Mouse (Mus musculus) urinary bladder, postnatal 36 days (tissue): ENCODE results near the gene Akt2.

Experiments used
- DNase-seq, 2 experiments: peaks; one replicate each; pipeline ENCODE4 v3.0.0; 2022; ENCODE audit warnings: low spot score in 2 of 2, mixed read lengths in 1 of 2

Gene Akt2

DNA sequence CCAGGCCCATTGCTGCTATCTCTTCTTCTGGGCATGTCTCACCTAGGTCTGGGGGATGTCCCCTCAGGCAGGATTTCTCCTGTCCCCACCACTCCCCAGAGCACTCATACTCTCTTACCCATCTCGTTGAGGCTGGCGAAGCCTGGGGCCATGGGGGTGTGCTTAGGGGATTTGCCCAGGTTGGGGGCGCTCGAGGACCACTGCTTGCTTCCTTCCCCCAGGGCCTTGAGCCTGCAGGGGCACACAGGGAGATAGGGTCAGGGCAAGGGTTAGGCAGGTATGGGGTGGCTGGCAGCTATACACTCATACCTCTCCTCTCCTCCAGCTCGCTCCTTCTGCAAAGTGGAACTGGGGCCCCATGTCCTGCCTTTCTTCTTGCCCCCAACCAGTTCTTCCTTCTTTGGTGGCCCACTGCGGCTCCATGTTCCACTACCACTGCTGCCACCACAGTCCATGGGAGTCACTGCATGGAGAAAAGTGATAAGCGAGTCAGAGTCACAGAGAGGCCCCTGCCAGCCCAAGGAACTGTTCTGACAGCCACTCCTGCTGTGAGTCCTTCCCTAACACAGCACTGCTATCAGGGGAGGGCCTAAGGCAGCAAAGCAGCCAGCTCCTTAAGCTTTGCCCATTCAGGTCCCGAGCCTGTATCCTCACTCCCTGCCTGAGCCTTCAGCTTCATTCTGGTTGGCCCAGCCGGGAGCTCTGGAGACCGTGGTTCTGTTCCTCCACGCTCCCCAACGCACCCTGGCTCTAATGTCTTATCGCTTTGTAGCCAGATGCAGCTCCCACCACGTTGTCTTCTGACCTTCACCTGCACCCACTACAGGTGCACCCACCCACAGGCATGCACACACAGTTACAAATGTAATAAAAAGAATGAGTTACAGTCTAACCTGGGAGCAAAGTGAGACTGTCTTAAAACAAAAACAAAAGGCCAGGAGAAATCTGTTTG, 67.6 kb downstream of the Akt2 start:
- DNase-seq: no peak

- DNase-seq: no peak
Observed at GRCm38 (mm10) chr7:27662038-27662437, 70.7 kb downstream of the Akt2 start.

DNA sequence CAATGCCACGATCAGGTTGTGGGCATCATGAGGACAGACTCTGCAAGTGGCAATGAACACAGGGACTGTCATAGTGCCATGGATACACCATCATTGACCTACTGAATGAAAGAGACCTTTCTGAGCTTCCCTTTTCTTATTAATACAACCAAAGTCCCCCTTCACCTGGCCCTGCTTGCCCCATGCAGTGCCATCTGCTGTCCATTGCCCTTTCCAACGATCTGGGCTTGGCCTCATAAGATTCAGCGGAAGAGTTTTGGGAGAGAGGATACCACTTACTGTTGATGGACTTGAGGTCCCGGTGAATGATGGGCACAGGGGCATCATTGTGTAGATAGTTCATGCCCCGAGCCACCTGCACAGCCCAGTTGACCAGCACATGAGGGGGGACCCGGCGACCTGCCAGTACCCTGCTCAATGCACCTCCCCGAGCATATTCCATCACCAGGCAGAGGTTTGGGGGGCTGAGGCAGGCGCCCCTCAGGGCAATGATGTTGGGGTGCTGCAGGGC, 81.8 kb downstream of the Akt2 start:
- no peak for DNase-seq

DNA sequence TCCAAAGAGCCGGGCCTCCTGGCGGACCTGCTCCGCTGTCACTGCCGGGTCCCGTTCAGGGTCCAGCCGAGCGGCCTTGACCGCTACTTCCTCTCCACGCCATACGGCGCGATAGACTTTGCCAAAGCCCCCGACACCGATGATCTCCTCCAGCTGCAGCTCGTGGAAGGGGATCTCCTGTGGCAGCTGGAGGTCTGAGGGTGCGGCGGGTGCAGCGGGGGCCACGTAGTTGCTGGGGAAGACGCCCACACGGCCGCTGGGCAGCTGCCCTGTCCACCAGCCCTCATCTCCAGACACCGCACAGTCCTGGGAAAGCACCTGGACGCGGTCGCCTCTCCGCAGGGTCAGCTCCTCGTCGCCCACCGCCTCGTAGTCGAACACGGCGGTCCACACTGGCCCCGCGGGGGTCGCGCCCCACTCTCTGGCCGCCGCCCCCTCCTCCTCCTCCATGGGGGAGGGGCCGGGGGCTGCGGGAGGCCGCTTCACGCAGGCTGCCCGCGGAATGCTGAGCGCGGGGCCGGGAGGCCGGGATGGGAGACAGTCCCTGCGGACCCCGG, 82.3 kb downstream of the Akt2 start:
- no peak for DNase-seq

DNA sequence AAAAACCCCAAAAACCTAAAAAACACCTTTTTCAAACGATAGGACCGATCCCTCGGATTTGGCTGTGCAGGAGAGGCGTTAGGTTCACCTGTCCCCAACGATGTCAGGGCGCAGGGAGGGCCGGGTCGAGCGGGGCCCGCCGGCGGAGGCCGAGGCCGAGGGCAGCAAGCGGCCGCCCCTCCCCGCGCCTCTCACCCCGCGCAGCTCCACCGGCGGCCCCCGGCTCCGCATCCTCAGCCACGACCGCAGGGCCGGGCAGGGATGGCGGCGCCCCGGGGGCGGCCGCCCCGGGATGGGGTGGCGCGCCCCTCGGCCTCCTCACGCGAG, 82.8 kb downstream of the Akt2 start:
- no peak for DNase-seq

GRCm38 (mm10) chr7:27674522-27675221, 83.3 kb downstream of the Akt2 start, which contains the start of gene Map3k10:
Gene Map3k10 (minus strand): TSS chr7:27674598.
- peak; percentile 92 to 94 for DNase-seq

DNA sequence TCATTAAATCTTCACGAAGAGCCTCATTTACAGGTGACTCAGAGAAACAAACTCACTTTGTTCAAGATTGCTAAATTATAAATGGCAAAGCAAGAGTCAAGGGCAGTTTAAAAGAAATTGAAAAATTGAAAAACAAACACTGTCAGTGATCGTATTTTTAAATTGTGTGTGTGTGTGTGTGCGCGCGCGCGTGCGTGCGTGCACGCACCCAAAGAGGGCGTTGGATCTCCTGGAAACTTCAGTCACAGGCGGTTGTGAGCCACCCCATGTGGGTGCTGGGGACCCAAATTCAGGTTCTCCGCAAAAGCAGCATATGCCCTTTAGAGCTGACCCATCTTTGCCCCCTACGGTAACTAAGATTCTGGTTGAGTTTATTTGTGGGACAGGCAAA, 83.9 kb downstream of the Akt2 start:
- DNase-seq: no peak

DNA sequence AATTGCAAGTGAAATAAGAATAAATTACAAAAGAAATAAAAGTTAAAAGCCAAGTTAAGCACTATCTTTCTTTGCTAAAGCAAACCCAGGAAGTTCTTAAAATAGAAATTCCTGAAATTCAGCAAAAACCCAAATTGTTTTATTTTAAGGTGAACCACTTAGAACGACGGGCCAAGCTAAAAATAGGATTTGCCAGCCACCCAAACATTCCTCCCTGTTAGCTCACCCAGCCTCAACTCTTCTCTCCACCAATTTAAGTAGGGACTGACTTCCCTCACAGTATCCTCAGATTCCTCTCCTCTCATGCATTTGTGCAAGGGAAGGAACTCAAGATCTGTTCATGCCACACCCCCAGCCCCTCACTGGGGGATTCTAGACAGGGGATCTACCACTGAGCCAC, 91.9 kb downstream of the Akt2 start:
- DNase-seq: no peak

- no peak for DNase-seq
Observed at GRCm38 (mm10) chr7:27685220-27685619, 93.9 kb downstream of the Akt2 start.

- DNase-seq: no peak
Observed at GRCm38 (mm10) chr7:27685681-27686080, 94.3 kb downstream of the Akt2 start.

DNA sequence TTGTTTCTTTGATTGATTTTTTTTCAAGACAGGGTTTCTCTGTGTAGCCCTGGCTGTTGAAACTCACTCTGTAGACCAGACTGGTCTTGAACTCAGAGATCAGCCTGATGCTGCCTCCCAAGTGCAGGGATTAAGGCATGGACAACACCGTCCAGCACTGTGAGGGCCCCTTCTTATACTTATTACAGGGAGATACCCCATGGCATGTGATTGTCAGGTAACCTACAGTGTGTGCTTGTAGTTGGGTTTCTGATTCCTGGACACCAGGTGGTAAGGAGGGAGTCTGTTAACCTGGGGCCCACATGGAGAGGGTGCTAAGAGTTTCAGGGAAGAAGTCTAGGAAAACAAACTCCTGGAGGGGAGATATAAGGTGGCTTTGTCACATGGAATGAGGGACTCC, 95.7 kb downstream of the Akt2 start:
- no peak for DNase-seq

DNA sequence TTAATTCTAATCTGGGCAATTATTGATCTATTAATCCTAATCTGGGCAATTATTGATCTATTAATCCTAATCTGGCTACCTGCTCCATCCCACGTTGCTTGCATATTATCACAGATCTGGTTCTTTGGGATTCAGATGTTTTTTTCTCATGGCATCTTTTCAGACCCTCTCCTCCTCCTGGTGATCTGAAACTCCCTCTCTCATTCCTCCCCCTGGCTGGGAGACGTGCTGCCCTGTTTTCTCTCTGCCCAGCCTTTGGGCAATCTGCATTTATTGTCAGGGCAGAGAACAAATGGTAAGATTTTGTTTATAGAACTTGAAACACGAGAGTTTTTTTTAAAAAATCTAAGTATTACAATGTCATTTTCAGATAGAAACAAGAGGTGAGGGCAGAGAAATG, 96.5 kb downstream of the Akt2 start:
- DNase-seq: no peak

- DNase-seq: no peak
Observed at GRCm38 (mm10) chr7:27688246-27688788, 97.0 kb downstream of the Akt2 start.

- peak; percentile 83 to 92 for DNase-seq
Observed at GRCm38 (mm10) chr7:27688815-27689612, 97.7 kb downstream of the Akt2 start, which contains the start of gene Zfp607b. Gene Zfp607b (plus strand): TSS chr7:27689340.
